Mouse (Mus musculus): ENCODE measurements around the gene Pgf.
A peak's percentile ranks its signal among the peaks of the same experiment; 100 is the strongest.
"Not testable (repeated sequence)": the region's sequence is repeated elsewhere in the genome, so short reads cannot be mapped to it uniquely, and the experiment has no call there.

Gene Pgf

GRCm38 (mm10) chr12:85158801-85159200, 18.8 kb downstream of the Pgf start:
- ATAC-seq (ENCODE audit: low TSS enrichment) = no peak

DNA sequence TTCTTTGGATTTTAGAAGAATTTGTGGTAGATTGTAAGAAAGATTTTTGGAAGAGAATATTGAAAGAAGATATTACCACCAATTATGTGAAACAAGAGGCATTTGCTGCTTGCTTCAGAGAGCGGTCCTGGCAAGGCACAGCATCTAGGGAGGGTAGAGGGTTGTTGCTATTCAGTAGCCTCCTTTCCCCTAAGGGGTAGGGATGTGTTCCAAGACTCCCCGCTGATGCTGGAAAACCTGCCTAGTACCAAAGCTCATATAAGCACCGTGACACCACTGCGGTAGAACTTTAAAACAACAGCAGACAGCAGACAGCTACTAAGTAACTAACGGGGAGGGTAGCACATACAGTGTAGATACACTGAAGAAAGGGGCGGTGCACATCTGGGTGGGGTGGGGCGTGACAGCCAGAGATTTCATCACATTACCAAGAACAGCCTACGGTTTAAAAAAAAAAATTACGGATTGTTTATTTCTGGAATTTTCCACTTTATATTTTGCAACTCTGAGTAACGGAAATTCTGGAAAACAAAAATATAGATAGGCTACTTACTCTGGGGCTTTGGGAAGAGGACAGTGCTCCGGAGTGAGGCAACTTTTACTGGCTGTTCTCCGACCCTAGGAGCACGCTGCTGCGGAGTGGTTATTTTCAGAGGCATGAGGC, 19.7 kb downstream of the Pgf start:
- ATAC-seq (ENCODE audit: low TSS enrichment) = no peak

GRCm38 (mm10) chr12:85156324-85156723, 21.3 kb downstream of the Pgf start:
- 0 out of 2 replicates have a peak, but pooled peaks have one; percentile 27 for ATAC-seq (ENCODE audit: low TSS enrichment)

DNA sequence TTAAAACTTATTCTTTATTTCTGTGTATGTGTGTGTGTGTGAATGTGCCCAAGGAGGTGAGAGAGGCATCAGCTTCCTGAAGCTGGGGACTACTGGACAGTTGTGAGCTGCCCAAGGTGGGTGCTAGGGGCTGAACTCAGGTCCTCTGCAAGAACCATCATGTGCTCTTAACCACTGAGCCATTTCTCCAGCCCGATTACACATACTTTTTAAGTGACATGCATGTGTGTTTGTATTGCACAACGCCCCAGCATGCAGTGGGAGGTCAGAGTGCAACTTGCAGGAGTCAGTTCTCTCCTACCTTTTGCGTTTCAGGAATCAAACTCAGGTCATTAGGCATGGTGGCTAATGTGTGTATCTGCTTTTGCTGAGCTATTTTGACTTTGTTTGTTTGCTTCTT, 24.6 kb downstream of the Pgf start:
- no peak for ATAC-seq (ENCODE audit: low TSS enrichment)

- ATAC-seq (ENCODE audit: low TSS enrichment) = peak; percentile 97
Measured at GRCm38 (mm10) chr12:85151002-85151774, 26.4 kb downstream of the Pgf start, which contains the start of gene Rps6kl1. TSS of gene Rps6kl1 (minus strand) at chr12:85151264.

- peak; percentile 48 for ATAC-seq (ENCODE audit: low TSS enrichment)
Measured at GRCm38 (mm10) chr12:85150321-85151001, 27.1 kb downstream of the Pgf start.

GRCm38 (mm10) chr12:85146881-85147280, 30.7 kb downstream of the Pgf start:
- ATAC-seq (ENCODE audit: low TSS enrichment) = no peak

DNA sequence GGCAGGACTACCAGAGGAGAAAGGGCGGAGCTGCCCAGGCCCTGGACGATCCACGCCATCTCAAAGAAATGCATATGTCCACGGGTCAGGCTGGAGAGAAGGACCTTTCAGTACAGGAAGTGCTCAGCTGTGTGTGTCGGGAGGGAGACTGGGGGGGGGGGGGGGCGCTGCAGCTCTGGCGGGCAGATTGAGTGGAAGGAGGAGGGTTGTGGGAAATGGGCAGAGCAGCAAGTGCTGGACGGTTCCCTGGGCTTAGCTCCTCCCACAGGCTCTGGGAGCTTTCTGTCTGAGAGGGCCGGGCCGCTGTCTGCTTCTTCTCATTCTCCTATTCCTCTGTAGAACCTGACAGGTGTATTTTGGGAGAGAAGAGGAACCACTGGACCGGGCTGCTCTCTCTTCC, 31.2 kb downstream of the Pgf start:
- no peak for ATAC-seq (ENCODE audit: low TSS enrichment)

DNA sequence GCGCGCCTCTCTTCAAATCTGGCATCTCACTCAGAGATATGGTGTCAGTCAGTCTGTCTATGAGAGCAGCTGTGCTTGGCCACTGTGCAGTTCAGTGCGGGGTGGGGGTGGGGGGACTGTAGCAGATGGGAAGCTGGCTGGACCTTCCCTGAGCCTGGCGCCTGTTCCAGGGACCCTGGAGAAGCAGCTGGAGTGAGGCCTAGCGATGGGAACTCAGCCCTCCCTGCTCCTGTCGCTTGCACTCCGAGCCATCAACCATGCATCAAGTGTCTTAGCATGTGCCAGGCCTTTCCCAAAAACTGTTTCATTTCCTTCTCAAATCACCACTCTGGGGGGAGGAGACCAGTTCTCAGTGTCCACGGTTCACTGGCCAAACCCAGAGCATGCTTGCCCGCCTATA, 32.0 kb downstream of the Pgf start:
- ATAC-seq (ENCODE audit: low TSS enrichment) = no peak

DNA sequence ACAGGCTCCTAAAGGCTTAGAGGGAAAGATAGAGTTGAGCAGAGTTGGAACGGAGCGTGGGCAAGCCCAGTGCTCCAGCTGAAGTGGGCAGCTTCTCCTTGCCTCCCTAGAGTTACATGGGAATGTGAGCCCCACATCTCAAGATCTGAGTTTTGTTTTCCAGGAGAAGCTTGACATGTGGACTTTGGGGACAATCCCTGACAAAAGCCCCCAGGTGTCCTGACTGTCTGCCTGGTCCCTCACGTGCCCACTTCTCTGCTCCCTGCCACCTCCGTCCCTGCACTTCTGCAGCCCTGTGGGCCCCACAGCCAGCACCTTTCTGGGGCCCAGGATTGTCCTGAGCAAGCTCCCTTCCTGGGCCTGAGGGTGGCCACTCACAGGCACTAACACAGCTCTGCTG, 32.8 kb downstream of the Pgf start:
- no peak for ATAC-seq (ENCODE audit: low TSS enrichment)

DNA sequence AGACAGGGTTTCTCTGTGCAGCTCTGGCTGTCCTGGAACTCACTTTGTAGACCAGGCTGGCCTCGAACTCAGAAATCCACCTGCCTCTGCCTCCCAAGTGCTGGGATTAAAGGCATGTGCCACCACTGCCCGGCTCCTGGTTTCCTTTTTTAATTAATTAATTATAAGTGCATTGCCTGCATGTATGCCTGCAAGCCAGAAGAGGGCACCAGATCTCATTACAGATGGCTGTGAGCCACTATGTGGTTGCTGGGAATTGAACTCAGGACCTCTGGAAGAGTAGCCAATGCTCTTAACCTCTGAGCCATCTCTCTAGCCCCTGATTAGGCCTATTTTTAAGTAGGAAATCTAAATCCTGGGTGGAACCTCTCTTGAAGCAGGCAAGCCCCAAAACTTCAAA, 33.3 kb downstream of the Pgf start:
- ATAC-seq (ENCODE audit: low TSS enrichment) = not testable (repeated sequence)

- peak; percentile 72 for ATAC-seq (ENCODE audit: low TSS enrichment)
Measured at GRCm38 (mm10) chr12:85142803-85143202, 34.8 kb downstream of the Pgf start.

GRCm38 (mm10) chr12:85141096-85141495, 36.5 kb downstream of the Pgf start:
- ATAC-seq (ENCODE audit: low TSS enrichment) = no peak

DNA sequence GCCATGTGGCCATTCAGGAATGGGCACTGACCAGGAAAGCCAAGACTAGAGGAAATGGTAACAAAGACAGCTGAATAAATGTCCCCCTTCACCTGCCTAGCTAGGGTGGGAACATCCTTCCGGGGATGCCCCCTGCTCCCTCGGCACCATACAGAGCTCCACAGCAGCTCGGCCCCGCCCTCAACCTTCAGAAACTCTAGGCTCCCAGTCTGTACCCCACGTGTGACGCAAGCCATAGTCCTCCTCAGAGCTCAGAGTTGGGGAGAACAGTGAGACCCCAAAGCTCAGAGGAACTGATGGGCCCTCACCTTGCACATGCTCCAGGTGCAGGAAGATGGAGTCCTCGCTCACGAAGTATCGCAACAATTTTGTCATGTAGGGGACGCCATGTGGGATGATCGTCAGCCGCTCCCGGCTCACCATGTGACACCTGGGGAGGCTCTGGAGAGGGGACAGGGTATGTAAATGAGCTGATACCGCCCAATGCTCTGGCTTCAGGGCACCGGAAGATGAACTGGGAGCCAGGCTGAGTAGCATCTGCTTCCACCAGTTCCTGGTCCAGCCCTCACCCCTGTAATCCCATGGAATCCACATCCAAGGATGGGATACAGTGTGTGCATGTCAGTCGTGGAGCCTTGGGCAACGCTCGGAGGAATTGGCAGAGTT, 37.4 kb downstream of the Pgf start:
- no peak for ATAC-seq (ENCODE audit: low TSS enrichment)

- 0 out of 2 replicates have a peak, but pooled peaks have one; percentile 8 for ATAC-seq (ENCODE audit: low TSS enrichment)
Measured at GRCm38 (mm10) chr12:85136627-85137026, 41.0 kb downstream of the Pgf start.

- ATAC-seq (ENCODE audit: low TSS enrichment) = peak; percentile 59
Measured at GRCm38 (mm10) chr12:85135513-85136470, 41.8 kb downstream of the Pgf start.

DNA sequence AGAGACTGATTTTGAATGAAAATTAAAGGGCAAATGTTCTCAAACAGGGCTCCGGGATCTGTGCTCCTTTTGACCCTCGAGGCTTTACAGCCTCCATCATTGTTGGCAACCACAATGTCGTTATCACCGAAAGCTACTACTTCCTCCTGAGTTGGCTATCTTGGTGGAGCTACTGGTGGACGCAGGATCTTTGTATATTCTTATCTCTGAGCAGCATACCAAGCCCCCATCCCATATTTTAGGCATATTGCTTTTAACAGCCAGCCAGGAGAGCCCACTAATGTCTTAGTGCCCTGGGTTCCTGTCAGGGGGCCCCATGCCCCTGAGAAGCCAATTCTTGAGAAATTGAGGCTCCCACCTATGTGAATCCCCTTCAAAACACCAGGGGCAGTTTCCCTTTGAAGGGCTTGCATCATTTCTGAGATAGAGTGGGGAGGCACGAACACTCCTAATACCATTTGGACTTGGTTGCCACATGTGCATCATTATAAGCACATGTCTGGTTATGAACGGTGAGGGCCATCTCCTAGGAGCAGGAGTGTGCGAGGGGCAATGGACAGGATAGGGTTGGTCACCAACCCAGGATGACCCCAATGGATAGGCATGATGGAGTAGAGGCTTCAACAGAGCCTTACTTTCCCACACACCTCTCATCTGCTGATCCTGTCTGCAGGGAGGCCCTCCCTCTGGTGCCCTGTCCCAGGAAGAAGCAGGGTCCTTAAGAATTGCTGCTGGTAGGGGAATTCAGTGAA, 43.4 kb downstream of the Pgf start:
- ATAC-seq (ENCODE audit: low TSS enrichment) = no peak

GRCm38 (mm10) chr12:85131361-85131760, 46.2 kb downstream of the Pgf start:
- no peak for ATAC-seq (ENCODE audit: low TSS enrichment)

- ATAC-seq (ENCODE audit: low TSS enrichment) = no peak
Measured at GRCm38 (mm10) chr12:85129426-85129978, 48.1 kb downstream of the Pgf start.

All from frontal cortex, adult (tissue).